Mouse (Mus musculus) MEL (cell line): ENCODE data around the gene Col25a1.

Source experiments
- BHLHE40 ChIP-seq: IDR thresholded peaks from 2 replicates; pipeline ENCODE4 v1.6.1; 2012; ENCODE audit warnings: low read depth, mild to moderate bottlenecking, inconsistent platforms, low read length, improper control_type of control experiment, borderline replicate concordance
- GATA1 ChIP-seq: IDR thresholded peaks from 2 replicates; pipeline ENCODE4 v1.6.1; 2011; ENCODE audit warnings: low read depth, low read length, improper control_type of control experiment
- SIN3A ChIP-seq: IDR thresholded peaks from 2 replicates; pipeline ENCODE4 v1.6.1; 2012; ENCODE audit warnings: low read length, improper control_type of control experiment, inconsistent platforms

DNA sequence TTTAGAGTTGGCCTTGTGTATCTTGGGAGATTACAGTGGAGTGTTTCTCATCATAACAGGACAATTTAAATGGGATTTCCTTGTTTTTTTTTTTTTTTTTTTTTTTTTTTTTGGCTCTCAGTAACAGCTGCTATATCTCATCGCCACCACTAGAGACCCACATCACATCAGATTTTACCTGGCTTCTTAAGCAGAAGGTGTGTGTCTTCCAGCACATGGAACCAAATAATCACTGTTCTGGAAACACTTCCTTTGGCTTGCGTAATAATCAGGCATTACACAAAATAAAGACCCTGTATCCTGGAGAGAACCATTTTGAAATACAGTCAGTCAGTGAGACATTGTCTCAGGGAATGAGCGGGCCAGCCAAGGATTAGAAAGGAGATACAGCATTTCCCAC lies 53.8 kb downstream of the Col25a1 start:
- TF ChIP-seq SIN3A (no peak), GATA1 (no peak), BHLHE40 (no peak)
